13 mouse cellular contexts compared by ENCODE assay signal in genomic region chr10:83915133-83915730, GRCm38 (mm10).
DNase-seq lines count a peak whose midpoint lies in the region; ATAC-seq and TF ChIP-seq lines count a peak whose summit lies in the region.
"Had no signal": no experiment of that assay in that cellular context is flagged by ENCODE, and none has a peak within 500 bp of the region (broad histone marks: within the 10 kb centered on the region; RNA-seq: fewer than 3 reads in every experiment).

No protein-coding gene starts in this region.

- no peak overlapping the region for H3K4me2 ChIP-seq in hindbrain, embryonic 11.5 days (replicated peaks; ENCODE audit: low read depth, low read length)
- no peak overlapping the region for H3K4me2 ChIP-seq in hindbrain, postnatal 0 days (ENCODE audit: low read depth, low read length)
- no peak overlapping the region for H3K4me2 ChIP-seq in forebrain, embryonic 13.5 days
- 0 out of 2 replicates have a peak overlapping the region, but pooled peaks have one; percentile 34 for H3K4me2 ChIP-seq in limb, embryonic 13.5 days (replicated peaks)

- H3K27me3 ChIP-seq in hindbrain, embryonic 11.5 days (ENCODE audit: control insufficient read depth, insufficient read depth, low read length): no peaks in the 10 kb centered on the region
- no peaks in the 10 kb centered on the region for H3K27me3 ChIP-seq in hindbrain, postnatal 0 days (ENCODE audit: insufficient read depth, low read length)
- H3K27me3 ChIP-seq in embryonic facial prominence, embryonic 10.5 days (replicated peaks; ENCODE audit: low read depth, poor library complexity, severe bottlenecking): no peaks in the 10 kb centered on the region
- H3K27me3 ChIP-seq in forebrain, embryonic 13.5 days: no peaks in the 10 kb centered on the region
- H3K27me3 ChIP-seq in limb, embryonic 13.5 days: no peaks in the 10 kb centered on the region

- no peak for TF ChIP-seq CTCF in hindbrain, postnatal 0 days (IDR thresholded peaks at IDR 0.05; ENCODE audit: low read depth)

- H3K4me3 ChIP-seq in hindbrain, embryonic 11.5 days (ENCODE audit: low read depth, low read length): no peak overlapping the region
- no peak overlapping the region for H3K4me3 ChIP-seq in hindbrain, postnatal 0 days (ENCODE audit: low read length)
- no peak overlapping the region for H3K4me3 ChIP-seq in embryonic facial prominence, embryonic 10.5 days
- no peak overlapping the region for H3K4me3 ChIP-seq in forebrain, embryonic 13.5 days
- H3K4me3 ChIP-seq in limb, embryonic 13.5 days: no peak overlapping the region

- no peak; the same call in 1 of the 2 replicates for ATAC-seq in hindbrain, embryonic 11.5 days (ENCODE audit: low FRiP score)
- ATAC-seq in hindbrain, postnatal 0 days: no peak
- no peak for ATAC-seq in forebrain, embryonic 13.5 days
- peak; percentile 70 for ATAC-seq in limb, embryonic 13.5 days (ENCODE audit: low FRiP score, low read depth)
- ATAC-seq: liver, postnatal 0 days had no signal

- no peaks in the 10 kb centered on the region for H3K36me3 ChIP-seq in hindbrain, embryonic 11.5 days (ENCODE audit: control insufficient read depth, insufficient read depth, low read length)
- no peaks in the 10 kb centered on the region for H3K36me3 ChIP-seq in hindbrain, postnatal 0 days (ENCODE audit: insufficient read depth, low read length)
- H3K36me3 ChIP-seq in embryonic facial prominence, embryonic 10.5 days (replicated peaks): no peaks in the 10 kb centered on the region
- H3K36me3 ChIP-seq in forebrain, embryonic 13.5 days (ENCODE audit: poor library complexity, severe bottlenecking): no peaks in the 10 kb centered on the region
- no peaks in the 10 kb centered on the region for H3K36me3 ChIP-seq in limb, embryonic 13.5 days
- H3K36me3 ChIP-seq: G1E had no signal

- H3K4me1 ChIP-seq in hindbrain, embryonic 11.5 days (replicated peaks; ENCODE audit: control insufficient read depth, insufficient read depth, low read length): peaks cover 5% of the 10 kb centered on the region
- peaks cover 7% of the 10 kb centered on the region; the same call in 1 of the 2 replicates for H3K4me1 ChIP-seq in hindbrain, postnatal 0 days (ENCODE audit: insufficient read depth, low read length)
- peaks cover 41% of the 10 kb centered on the region for H3K4me1 ChIP-seq in embryonic facial prominence, embryonic 10.5 days
- H3K4me1 ChIP-seq in forebrain, embryonic 13.5 days: peaks cover 15% of the 10 kb centered on the region
- H3K4me1 ChIP-seq in limb, embryonic 13.5 days: peaks cover 20% of the 10 kb centered on the region

- 26% methylated on average over 9 of the region's 9 CpGs for WGBS in hindbrain, embryonic 11.5 days
- WGBS in hindbrain, postnatal 0 days: 30% methylated on average over 9 of the region's 9 CpGs
- 54% methylated on average over 9 of the region's 9 CpGs for WGBS in embryonic facial prominence, embryonic 10.5 days
- WGBS in forebrain, embryonic 13.5 days: 21% methylated on average over 9 of the region's 9 CpGs
- WGBS in limb, embryonic 13.5 days: 20% methylated on average over 9 of the region's 9 CpGs

- H3K27ac ChIP-seq in hindbrain, embryonic 11.5 days (ENCODE audit: low read depth, low read length): peak overlapping the region; percentile 61
- no peak overlapping the region for H3K27ac ChIP-seq in hindbrain, postnatal 0 days
- H3K27ac ChIP-seq in embryonic facial prominence, embryonic 10.5 days (replicated peaks): peak overlapping the region; percentile 76
- H3K27ac ChIP-seq in forebrain, embryonic 13.5 days: no peak overlapping the region; the same call in 1 of the 2 replicates
- peak overlapping the region; percentile 76 for H3K27ac ChIP-seq in limb, embryonic 13.5 days
- H3K27ac ChIP-seq: stomach, postnatal 0 days had no signal

- DNase-seq in hindbrain, embryonic 11.5 days (ENCODE audit: low spot score): no peak
- no peak for DNase-seq in hindbrain, postnatal 0 days (ENCODE audit: low spot score)
- no peak for DNase-seq in embryonic facial prominence, embryonic 10.5 days (ENCODE audit: low spot score)
- DNase-seq in thymus, postnatal 36 days: no peak
- DNase-seq in frontal cortex, postnatal 36 days (ENCODE audit: low spot score in 2 of 2): no peak
- no peak for DNase-seq in adrenal gland, adult 8-10 months
- DNase-seq: cerebellum, adult 9-11 months; liver, postnatal 0 days; spleen, adult 18-20 months had no signal

- no peaks in the 10 kb centered on the region for H3K9me3 ChIP-seq in hindbrain, embryonic 11.5 days (ENCODE audit: control insufficient read depth, low read length)
- H3K9me3 ChIP-seq in hindbrain, postnatal 0 days (ENCODE audit: low read length): 0 out of 2 replicates have a peak, but pooled peaks cover 3% of the 10 kb centered on the region
- H3K9me3 ChIP-seq in embryonic facial prominence, embryonic 10.5 days: no peaks in the 10 kb centered on the region
- H3K9me3 ChIP-seq in forebrain, embryonic 13.5 days (replicated peaks): 0 out of 2 replicates have a peak, but pooled peaks cover 4% of the 10 kb centered on the region
- H3K9me3 ChIP-seq in limb, embryonic 13.5 days: no peaks in the 10 kb centered on the region

- no peak overlapping the region for H3K9ac ChIP-seq in hindbrain, embryonic 11.5 days (ENCODE audit: low read depth, low read length)
- no peak overlapping the region for H3K9ac ChIP-seq in hindbrain, postnatal 0 days (replicated peaks; ENCODE audit: low read length)
- peak overlapping the region; percentile 12; the same call in 1 of the 2 replicates for H3K9ac ChIP-seq in forebrain, embryonic 13.5 days
- peak overlapping the region; percentile 19; the same call in 1 of the 2 replicates for H3K9ac ChIP-seq in limb, embryonic 13.5 days
- H3K9ac ChIP-seq: liver, postnatal 0 days had no signal

Comparison
In these comparisons a context has a peak if more than half of its experiments do, and no peak if none do; other contexts are left out.
1. H3K27ac ChIP-seq: peak in hindbrain, embryonic 11.5 days (single experiment), embryonic facial prominence, embryonic 10.5 days (single experiment) and limb, embryonic 13.5 days (single experiment); none in hindbrain, postnatal 0 days (single experiment) and forebrain, embryonic 13.5 days (single experiment).
2. H3K9ac ChIP-seq: peak in forebrain, embryonic 13.5 days (single experiment) and limb, embryonic 13.5 days (single experiment); none in hindbrain, embryonic 11.5 days (single experiment) and hindbrain, postnatal 0 days (single experiment).